Mouse (Mus musculus): ENCODE results near the gene Mynn.

Mynn gene

DNA sequence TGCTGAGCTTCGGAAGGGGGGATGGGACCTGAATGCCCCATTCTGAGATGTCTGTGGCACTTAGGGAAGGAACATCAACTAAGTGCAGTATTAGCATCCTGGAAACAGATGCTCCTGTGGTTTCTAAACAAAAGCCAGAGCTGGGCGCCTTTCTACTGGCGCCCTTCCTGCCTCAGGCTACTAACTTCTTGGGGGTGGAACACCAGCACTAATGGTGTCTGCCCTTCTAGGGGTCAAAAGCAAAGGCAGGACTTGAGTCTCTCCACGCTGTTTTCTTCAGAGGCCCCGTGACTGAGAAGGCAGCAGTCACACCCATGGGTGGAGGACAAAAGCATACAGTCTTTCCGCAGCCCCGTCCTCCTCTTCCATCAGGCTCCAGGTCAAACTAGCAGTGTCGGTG, 44.9 kb downstream of the Mynn start:
- no peak for DNase-seq

DNA sequence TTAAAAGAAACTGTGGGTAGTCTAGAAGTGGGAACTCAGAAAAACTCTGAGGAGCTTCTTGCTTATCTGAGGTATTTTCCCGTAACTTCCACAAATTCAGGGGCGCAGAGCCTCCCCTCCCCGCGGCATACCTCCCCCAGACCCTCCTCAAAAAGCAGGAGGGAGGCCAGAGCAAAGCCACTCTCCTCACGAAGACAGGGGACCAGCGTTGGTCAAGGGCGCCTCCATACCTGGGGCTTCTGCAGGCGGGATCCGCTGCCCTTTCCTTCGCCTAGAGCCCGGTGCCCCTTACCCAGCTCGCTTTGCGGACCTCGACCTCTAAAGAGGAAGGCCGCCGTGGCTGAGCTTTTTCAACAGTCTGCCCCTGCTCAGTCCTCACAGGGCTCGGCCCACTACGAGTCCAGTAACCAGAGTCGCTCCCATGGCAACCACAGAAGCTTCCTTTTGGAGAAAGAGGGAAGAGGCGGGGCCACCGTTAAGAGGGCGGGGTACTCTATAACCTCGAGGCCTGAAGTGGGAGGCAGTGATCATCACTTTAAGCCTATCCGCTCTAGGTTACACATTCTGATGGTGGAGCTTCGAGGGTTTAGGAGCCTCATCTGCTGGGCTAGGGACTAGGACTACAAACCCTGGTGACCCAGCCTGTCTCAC, 45.7 kb downstream of the Mynn start, which contains the start of gene Lrrc34:
Gene Lrrc34, minus strand, starts transcription at position 430 of the 651 bp plus-strand sequence.
- DNase-seq: no peak

DNA sequence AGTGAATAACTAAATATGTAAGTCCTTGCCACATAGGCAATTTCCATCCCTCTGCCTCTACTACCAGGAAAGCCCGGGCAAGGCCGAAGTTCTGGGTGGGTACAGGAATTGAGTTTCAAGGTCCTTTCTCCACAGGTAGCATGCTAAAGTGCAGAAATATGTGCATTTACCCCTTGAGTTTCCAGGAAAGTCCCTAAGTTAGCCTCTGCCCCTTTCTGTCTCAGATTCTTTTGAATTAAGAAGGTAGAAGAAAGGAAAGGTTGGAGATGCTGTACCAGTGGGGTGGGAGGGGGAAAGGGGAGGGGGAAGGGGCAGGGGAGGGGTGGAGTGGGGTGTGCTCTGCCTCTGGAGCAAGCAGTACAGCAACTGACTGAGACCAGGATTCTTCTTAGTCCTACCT, 46.6 kb downstream of the Mynn start:
- DNase-seq: no peak

DNA sequence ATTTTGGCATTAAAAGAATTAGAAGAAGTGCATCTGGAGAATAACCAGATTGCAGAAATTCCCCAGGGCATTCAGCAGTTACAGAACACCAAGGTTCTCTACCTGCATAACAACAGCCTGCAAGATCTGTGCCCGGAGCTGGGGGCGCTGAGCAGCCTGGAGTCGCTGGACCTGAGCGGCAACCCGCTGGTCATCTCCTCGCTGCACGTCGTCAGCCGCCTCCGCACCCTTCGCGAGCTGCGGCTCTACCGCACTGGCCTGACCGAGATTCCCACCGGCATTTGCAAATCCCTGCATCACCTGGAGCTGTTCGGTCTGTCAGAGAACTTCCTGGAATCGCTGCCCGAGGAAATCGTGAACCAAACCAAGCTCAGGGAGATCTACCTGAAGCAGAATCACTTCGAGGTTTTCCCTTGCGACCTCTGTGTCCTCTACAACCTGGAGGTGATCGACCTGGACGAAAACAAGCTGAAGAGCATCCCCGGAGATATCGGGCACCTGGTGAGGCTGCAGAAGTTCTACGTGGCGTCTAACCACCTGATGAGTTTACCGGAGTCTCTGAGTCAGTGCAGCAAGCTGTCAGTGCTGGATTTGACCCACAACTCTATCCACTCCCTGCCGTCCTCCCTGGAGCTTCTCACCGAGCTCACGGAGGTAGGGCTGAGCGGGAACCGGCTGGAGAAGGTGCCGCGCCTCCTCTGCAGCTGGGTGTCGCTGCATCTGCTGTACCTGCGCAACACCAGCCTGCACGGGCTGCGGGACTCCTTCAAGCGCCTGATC, 48.4 kb downstream of the Mynn start:
- DNase-seq: peak; percentile 6 to 9

DNA sequence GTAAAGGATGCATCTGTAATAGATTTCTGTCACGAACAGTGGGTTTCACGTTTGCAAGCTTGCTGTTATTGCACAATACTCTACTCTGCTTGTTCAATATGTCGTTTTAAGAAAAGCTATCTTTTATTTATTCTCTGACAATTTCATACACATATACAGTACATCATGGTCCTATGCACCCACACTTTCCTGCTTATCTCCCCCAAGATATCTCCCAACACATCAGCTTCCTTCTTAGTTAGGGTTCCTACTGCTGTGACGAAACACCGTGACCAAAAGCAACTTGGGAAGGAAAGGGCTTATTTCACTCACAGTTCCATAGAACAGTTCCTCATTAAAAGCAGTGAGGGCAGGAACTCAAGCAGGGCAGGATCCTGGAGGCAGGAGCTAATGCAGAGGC, 54.1 kb downstream of the Mynn start:
- DNase-seq: no peak

DNA sequence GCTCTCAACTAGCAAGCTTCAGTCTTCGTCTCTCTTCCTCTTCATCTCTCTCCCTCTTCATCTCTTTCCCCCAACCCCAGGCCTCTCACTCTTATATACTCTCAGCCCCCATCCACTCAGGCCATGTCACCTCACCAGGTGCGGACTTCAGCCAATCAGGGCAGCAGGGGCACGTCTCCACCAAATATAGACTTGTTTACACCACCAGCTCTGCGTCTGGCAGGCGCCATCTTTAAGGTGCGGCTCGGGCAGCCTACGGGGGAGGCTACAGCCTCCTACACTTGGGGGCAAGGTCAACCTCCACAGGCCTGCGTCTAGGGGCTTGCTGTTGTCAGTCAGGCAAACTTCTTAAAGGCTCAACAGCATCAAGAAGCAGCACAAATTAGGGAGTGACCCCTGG, 56.6 kb downstream of the Mynn start:
- no peak for DNase-seq
